In genomic region chr5:84762618-84763017, GRCm38 (mm10) we compare ENCODE assay signal across 17 mouse cellular contexts.
DNase-seq lines count a peak whose midpoint lies in the region; ATAC-seq lines count a peak whose summit lies in the region.
"Had no signal": no experiment of that assay in that cellular context is flagged by ENCODE, and none has a peak within 500 bp of the region (broad histone marks: within the 10 kb centered on the region; RNA-seq: fewer than 3 reads in every experiment).

No protein-coding gene starts in this region.

- H3K4me1 ChIP-seq in forebrain, embryonic 14.5 days (ENCODE audit: control insufficient read depth, insufficient read depth, low read length) = no peaks in the 10 kb centered on the region
- no peaks in the 10 kb centered on the region for H3K4me1 ChIP-seq in forebrain, embryonic 12.5 days
- no peaks in the 10 kb centered on the region for H3K4me1 ChIP-seq in forebrain, embryonic 16.5 days (replicated peaks; ENCODE audit: control insufficient read depth, insufficient read depth, low read length)
- no peaks in the 10 kb centered on the region for H3K4me1 ChIP-seq in forebrain, embryonic 10.5 days
- H3K4me1 ChIP-seq: embryonic facial prominence, embryonic 10.5 days; embryonic facial prominence, embryonic 12.5 days had no signal

- no peak overlapping the region for H3K9ac ChIP-seq in forebrain, embryonic 14.5 days (ENCODE audit: low read length)
- H3K9ac ChIP-seq in forebrain, embryonic 12.5 days = no peak overlapping the region
- H3K9ac ChIP-seq in forebrain, embryonic 16.5 days (replicated peaks; ENCODE audit: low read depth, low read length) = no peak overlapping the region
- H3K9ac ChIP-seq: embryonic facial prominence, embryonic 12.5 days had no signal

- H3K4me3 ChIP-seq in forebrain, embryonic 14.5 days (ENCODE audit: low read depth, low read length) = no peak overlapping the region
- H3K4me3 ChIP-seq in forebrain, embryonic 12.5 days (replicated peaks) = no peak overlapping the region
- H3K4me3 ChIP-seq in forebrain, embryonic 16.5 days (replicated peaks; ENCODE audit: low read length) = no peak overlapping the region
- no peak overlapping the region for H3K4me3 ChIP-seq in forebrain, embryonic 10.5 days
- H3K4me3 ChIP-seq: embryonic facial prominence, embryonic 10.5 days; embryonic facial prominence, embryonic 12.5 days had no signal

- H3K4me2 ChIP-seq in forebrain, embryonic 14.5 days (ENCODE audit: low read length) = no peak overlapping the region
- no peak overlapping the region for H3K4me2 ChIP-seq in forebrain, embryonic 12.5 days
- H3K4me2 ChIP-seq in forebrain, embryonic 16.5 days (ENCODE audit: low read length) = no peak overlapping the region
- H3K4me2 ChIP-seq: embryonic facial prominence, embryonic 12.5 days had no signal

- DNase-seq in forebrain, embryonic 14.5 days (ENCODE audit: low spot score) = peak; percentile 52
- DNase-seq in forebrain, embryonic 10.5 days (ENCODE audit: extremely low spot score, low spot score) = no peak
- DNase-seq in retina, embryonic 14.5 days (ENCODE audit: low spot score) = peak; percentile 13
- DNase-seq in retina, postnatal 1 day = no peak
- no peak for DNase-seq in kidney, adult 9 months
- DNase-seq: adrenal gland, adult 2 months; adrenal gland, postnatal 10 days; adrenal gland, postnatal 25 days; cerebellum, adult 11-12 months; cerebellum, adult 2 months; cerebellum, adult 9-10 months; cerebellum, postnatal 10 days; cerebellum, postnatal 25 days had no signal

- no peaks in the 10 kb centered on the region for H3K36me3 ChIP-seq in forebrain, embryonic 14.5 days (ENCODE audit: control insufficient read depth, insufficient read depth, low read length)
- H3K36me3 ChIP-seq in forebrain, embryonic 12.5 days (replicated peaks) = no peaks in the 10 kb centered on the region
- no peaks in the 10 kb centered on the region for H3K36me3 ChIP-seq in forebrain, embryonic 16.5 days (ENCODE audit: control insufficient read depth, insufficient read depth)
- no peaks in the 10 kb centered on the region for H3K36me3 ChIP-seq in forebrain, embryonic 10.5 days (replicated peaks)
- H3K36me3 ChIP-seq: embryonic facial prominence, embryonic 10.5 days; embryonic facial prominence, embryonic 12.5 days had no signal

- no peak overlapping the region for H3K27ac ChIP-seq in forebrain, embryonic 14.5 days (ENCODE audit: low read depth, low read length)
- no peak overlapping the region for H3K27ac ChIP-seq in forebrain, embryonic 12.5 days
- H3K27ac ChIP-seq in forebrain, embryonic 16.5 days (ENCODE audit: low read length) = peak overlapping the region; percentile 37; the same call in 1 of the 2 replicates
- H3K27ac ChIP-seq in forebrain, embryonic 10.5 days = no peak overlapping the region
- H3K27ac ChIP-seq: embryonic facial prominence, embryonic 10.5 days; embryonic facial prominence, embryonic 12.5 days had no signal

- no peaks in the 10 kb centered on the region for H3K9me3 ChIP-seq in forebrain, embryonic 14.5 days (replicated peaks; ENCODE audit: control insufficient read depth, low read length)
- H3K9me3 ChIP-seq in forebrain, embryonic 12.5 days = no peaks in the 10 kb centered on the region
- H3K9me3 ChIP-seq in forebrain, embryonic 16.5 days (ENCODE audit: control insufficient read depth, low read length) = no peaks in the 10 kb centered on the region
- no peaks in the 10 kb centered on the region for H3K9me3 ChIP-seq in forebrain, embryonic 10.5 days
- H3K9me3 ChIP-seq: embryonic facial prominence, embryonic 10.5 days; embryonic facial prominence, embryonic 12.5 days had no signal

- H3K27me3 ChIP-seq in forebrain, embryonic 14.5 days (replicated peaks; ENCODE audit: control insufficient read depth, insufficient read depth, low read length) = no peaks in the 10 kb centered on the region
- H3K27me3 ChIP-seq in forebrain, embryonic 12.5 days = no peaks in the 10 kb centered on the region
- H3K27me3 ChIP-seq in forebrain, embryonic 16.5 days (replicated peaks; ENCODE audit: control insufficient read depth, insufficient read depth, low read length) = no peaks in the 10 kb centered on the region
- H3K27me3 ChIP-seq in forebrain, embryonic 10.5 days (ENCODE audit: poor library complexity, severe bottlenecking) = no peaks in the 10 kb centered on the region
- H3K27me3 ChIP-seq: embryonic facial prominence, embryonic 12.5 days had no signal

- peak; percentile 70; the same call in 1 of the 2 replicates for ATAC-seq in forebrain, embryonic 14.5 days
- ATAC-seq in forebrain, embryonic 12.5 days (ENCODE audit: low FRiP score) = no peak
- ATAC-seq in forebrain, embryonic 16.5 days = peak; percentile 47

- 46% methylated on average over 1 of the region's 1 CpGs for WGBS in forebrain, embryonic 14.5 days
- 78% methylated on average over 1 of the region's 1 CpGs for WGBS in forebrain, embryonic 12.5 days
- WGBS in forebrain, embryonic 16.5 days = 38% methylated on average over 1 of the region's 1 CpGs
- 80% methylated on average over 1 of the region's 1 CpGs for WGBS in forebrain, embryonic 10.5 days

Comparison
In these comparisons a context has a peak if more than half of its experiments do, and no peak if none do; other contexts are left out.
1. DNase-seq: peak in forebrain, embryonic 14.5 days (single experiment) and retina, embryonic 14.5 days (single experiment); none in forebrain, embryonic 10.5 days (single experiment), retina, postnatal 1 day (single experiment) and kidney, adult 9 months (single experiment).